In genomic region chr2:166482720-166483616, GRCm38 (mm10) we compare ENCODE assay signal across 8 mouse cellular contexts.
A peak's percentile ranks its signal among the peaks of the same experiment; 100 is the strongest.
DNase-seq lines count a peak whose midpoint lies in the region; ATAC-seq and TF ChIP-seq lines count a peak whose summit lies in the region.

No protein-coding gene starts in this region.

- no peak overlapping the region for H3K9ac ChIP-seq in intestine, embryonic 15.5 days
- no peak overlapping the region for H3K9ac ChIP-seq in intestine, postnatal 0 days (ENCODE audit: low read depth, low read length)
- peak overlapping the region; percentile 28; the same call in 1 of the 2 replicates for H3K9ac ChIP-seq in embryonic facial prominence, embryonic 11.5 days (replicated peaks; ENCODE audit: low read length)
- no peak overlapping the region for H3K9ac ChIP-seq in hindbrain, embryonic 12.5 days
- peak overlapping the region; percentile 49; the same call in 1 of the 2 replicates for H3K9ac ChIP-seq in neural tube, embryonic 13.5 days

- peaks cover 16% of the 10 kb centered on the region for H3K4me1 ChIP-seq in intestine, embryonic 15.5 days (replicated peaks)
- no peaks in the 10 kb centered on the region for H3K4me1 ChIP-seq in intestine, postnatal 0 days (replicated peaks; ENCODE audit: control insufficient read depth, insufficient read depth, low read length)
- H3K4me1 ChIP-seq in embryonic facial prominence, embryonic 11.5 days (ENCODE audit: control insufficient read depth, insufficient read depth, low read length): no peaks in the 10 kb centered on the region; the same call in 1 of the 2 replicates
- peaks cover 46% of the 10 kb centered on the region for H3K4me1 ChIP-seq in hindbrain, embryonic 12.5 days
- peaks cover 49% of the 10 kb centered on the region for H3K4me1 ChIP-seq in neural tube, embryonic 13.5 days (replicated peaks)

- no peak overlapping the region for H3K4me3 ChIP-seq in intestine, embryonic 15.5 days (replicated peaks)
- H3K4me3 ChIP-seq in intestine, postnatal 0 days (ENCODE audit: low read depth, low read length): no peak overlapping the region
- H3K4me3 ChIP-seq in embryonic facial prominence, embryonic 11.5 days (ENCODE audit: low read depth, low read length): no peak overlapping the region
- H3K4me3 ChIP-seq in hindbrain, embryonic 12.5 days: no peak overlapping the region
- no peak overlapping the region for H3K4me3 ChIP-seq in neural tube, embryonic 13.5 days

- H3K27me3 ChIP-seq in intestine, embryonic 15.5 days (replicated peaks): no peaks in the 10 kb centered on the region
- no peaks in the 10 kb centered on the region for H3K27me3 ChIP-seq in intestine, postnatal 0 days (replicated peaks; ENCODE audit: control insufficient read depth, insufficient read depth, low read length)
- H3K27me3 ChIP-seq in embryonic facial prominence, embryonic 11.5 days (ENCODE audit: control insufficient read depth, insufficient read depth, low read length): no peaks in the 10 kb centered on the region
- H3K27me3 ChIP-seq in hindbrain, embryonic 12.5 days: peaks cover 4% of the 10 kb centered on the region; the same call in 1 of the 2 replicates
- H3K27me3 ChIP-seq in neural tube, embryonic 13.5 days: 0 out of 2 replicates have a peak, but pooled peaks cover 2% of the 10 kb centered on the region

- H3K27ac ChIP-seq in intestine, embryonic 15.5 days: peak overlapping the region; percentile 15
- H3K27ac ChIP-seq in intestine, postnatal 0 days (ENCODE audit: low read depth, low read length): no peak overlapping the region
- H3K27ac ChIP-seq in embryonic facial prominence, embryonic 11.5 days (replicated peaks; ENCODE audit: low read depth, low read length): no peak overlapping the region
- peak overlapping the region; percentile 84 for H3K27ac ChIP-seq in hindbrain, embryonic 12.5 days
- H3K27ac ChIP-seq in neural tube, embryonic 13.5 days (replicated peaks): peak overlapping the region; percentile 68

- no peak for TF ChIP-seq CTCF in intestine, postnatal 0 days (IDR thresholded peaks at IDR 0.05; ENCODE audit: low read depth)

- H3K36me3 ChIP-seq in intestine, embryonic 15.5 days: no peaks in the 10 kb centered on the region
- H3K36me3 ChIP-seq in intestine, postnatal 0 days (ENCODE audit: control insufficient read depth, insufficient read depth): no peaks in the 10 kb centered on the region
- H3K36me3 ChIP-seq in embryonic facial prominence, embryonic 11.5 days (replicated peaks; ENCODE audit: control insufficient read depth, insufficient read depth, low read depth, low read length): no peaks in the 10 kb centered on the region
- H3K36me3 ChIP-seq in hindbrain, embryonic 12.5 days: no peaks in the 10 kb centered on the region
- no peaks in the 10 kb centered on the region for H3K36me3 ChIP-seq in neural tube, embryonic 13.5 days

- H3K9me3 ChIP-seq in intestine, embryonic 15.5 days: no peaks in the 10 kb centered on the region
- no peaks in the 10 kb centered on the region for H3K9me3 ChIP-seq in intestine, postnatal 0 days (ENCODE audit: control insufficient read depth)
- H3K9me3 ChIP-seq in embryonic facial prominence, embryonic 11.5 days (replicated peaks; ENCODE audit: control insufficient read depth, low read length): no peaks in the 10 kb centered on the region
- H3K9me3 ChIP-seq in hindbrain, embryonic 12.5 days (replicated peaks): no peaks in the 10 kb centered on the region
- H3K9me3 ChIP-seq in neural tube, embryonic 13.5 days: no peaks in the 10 kb centered on the region

- no peak overlapping the region for H3K4me2 ChIP-seq in intestine, embryonic 15.5 days (replicated peaks)
- H3K4me2 ChIP-seq in intestine, postnatal 0 days (replicated peaks; ENCODE audit: low read depth): no peak overlapping the region
- H3K4me2 ChIP-seq in embryonic facial prominence, embryonic 11.5 days (ENCODE audit: low read depth, low read length): no peak overlapping the region
- no peak overlapping the region for H3K4me2 ChIP-seq in hindbrain, embryonic 12.5 days (replicated peaks)
- H3K4me2 ChIP-seq in neural tube, embryonic 13.5 days: no peak overlapping the region

- 47% methylated on average over 14 of the region's 14 CpGs for WGBS in intestine, embryonic 15.5 days
- 63% methylated on average over 14 of the region's 14 CpGs for WGBS in intestine, postnatal 0 days
- 44% methylated on average over 14 of the region's 14 CpGs for WGBS in embryonic facial prominence, embryonic 11.5 days
- 43% methylated on average over 14 of the region's 14 CpGs for WGBS in hindbrain, embryonic 12.5 days
- WGBS in neural tube, embryonic 13.5 days: 38% methylated on average over 14 of the region's 14 CpGs

- ATAC-seq in intestine, embryonic 15.5 days: no peak
- no peak for ATAC-seq in intestine, postnatal 0 days
- no peak for ATAC-seq in embryonic facial prominence, embryonic 11.5 days (replicated peaks; ENCODE audit: insufficient number of reproducible peaks, low FRiP score, low TSS enrichment, low read depth)
- peak; percentile 57 for ATAC-seq in hindbrain, embryonic 12.5 days (ENCODE audit: low FRiP score)
- ATAC-seq in neural tube, embryonic 13.5 days (ENCODE audit: low read depth): peak; percentile 59
- no peak for ATAC-seq in megakaryocyte progenitor cell, adult 5-6 weeks (replicated peaks; ENCODE audit: poor library complexity)

- DNase-seq in embryonic facial prominence, embryonic 11.5 days (ENCODE audit: low spot score): no peak
- DNase-seq in spleen, adult 18-20 months: no peak
- DNase-seq in layer of hippocampus, adult 18-20 months (ENCODE audit: low spot score in 2 of 2): no peak

Comparison
In these comparisons a context has a peak if more than half of its experiments do, and no peak if none do; other contexts are left out.
1. H3K27ac ChIP-seq: peak in intestine, embryonic 15.5 days (single experiment), hindbrain, embryonic 12.5 days (single experiment) and neural tube, embryonic 13.5 days (single experiment); none in intestine, postnatal 0 days (single experiment) and embryonic facial prominence, embryonic 11.5 days (single experiment).
2. ATAC-seq: peak in hindbrain, embryonic 12.5 days (single experiment) and neural tube, embryonic 13.5 days (single experiment); none in intestine, embryonic 15.5 days (single experiment), intestine, postnatal 0 days (single experiment), embryonic facial prominence, embryonic 11.5 days (single experiment) and megakaryocyte progenitor cell, adult 5-6 weeks (single experiment).
3. H3K9ac ChIP-seq: peak in embryonic facial prominence, embryonic 11.5 days (single experiment) and neural tube, embryonic 13.5 days (single experiment); none in intestine, embryonic 15.5 days (single experiment), intestine, postnatal 0 days (single experiment) and hindbrain, embryonic 12.5 days (single experiment).